In the genomic region with DNA sequence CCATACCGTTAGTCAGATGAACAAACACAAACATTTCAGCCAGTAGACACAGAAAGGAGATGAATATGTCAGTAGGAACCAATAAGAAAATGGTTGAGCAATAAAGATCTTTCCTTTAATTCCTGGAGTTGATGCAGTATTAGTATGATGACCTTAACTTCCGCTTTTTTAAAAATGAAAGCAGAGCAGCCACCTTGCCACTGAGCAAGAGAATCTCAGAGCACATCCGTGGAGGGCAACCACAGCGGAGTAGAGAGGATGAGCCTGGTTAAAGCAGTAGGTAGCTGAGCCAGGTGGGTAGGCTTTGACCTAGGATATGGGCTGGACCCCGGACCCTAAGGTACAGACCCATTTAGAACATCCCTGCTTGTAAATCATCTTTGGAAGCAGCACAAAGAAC, we compare ENCODE assay signal across 34 mouse cellular contexts. TPM values are rescaled to one million over a fixed set of nuclear protein-coding genes. Genes with fewer than 3 reads are reported as not detected.
DNase-seq lines count a peak whose midpoint lies in the region; ATAC-seq and TF ChIP-seq lines count a peak whose summit lies in the region.
"Had no signal": no experiment of that assay in that cellular context is flagged by ENCODE, and none has a peak within 500 bp of the region (broad histone marks: within the 10 kb centered on the region; RNA-seq: fewer than 3 reads in every experiment).

No protein-coding gene starts in this region.

- peak overlapping the region; percentile 1 for H3K4me3 ChIP-seq in bone marrow, adult 2 months (replicated peaks; ENCODE audit: control insufficient read depth, low read depth, low read length)
- H3K4me3 ChIP-seq: embryonic facial prominence, embryonic 13.5 days; erythroblast, embryonic 14.5 days; limb, embryonic 10.5 days; limb, embryonic 15.5 days; lung, embryonic 15.5 days; midbrain, embryonic 10.5 days; midbrain, embryonic 15.5 days; myocyte; neural tube, embryonic 12.5 days; stomach, embryonic 15.5 days had no signal

- H3K27ac ChIP-seq in bone marrow, adult 2 months (ENCODE audit: control insufficient read depth, insufficient read depth, low read depth, low read length, poor library complexity) = no peak overlapping the region
- H3K27ac ChIP-seq: kidney, postnatal 0 days; limb, embryonic 10.5 days; limb, embryonic 15.5 days; liver, embryonic 14.5 days; lung, embryonic 15.5 days; midbrain, embryonic 10.5 days; midbrain, embryonic 15.5 days; neural tube, embryonic 12.5 days; stomach, embryonic 15.5 days had no signal

- peak; percentile 73 for DNase-seq in A20 (ENCODE audit: low read depth, low spot score)
- peak; percentile 24 for DNase-seq in induced T-regulatory cell, adult 2 months (ENCODE audit: low read depth)
- no peak for DNase-seq in left cerebral cortex, adult 8-10 months (ENCODE audit: low spot score in 2 of 2)
- no peak for DNase-seq in testis, postnatal 14 days (ENCODE audit: low spot score)
- no peak for DNase-seq in adrenal gland, adult 2 months
- DNase-seq in cerebellum, postnatal 25 days = no peak
- DNase-seq: adrenal gland, postnatal 36 days; cerebellum, adult 8-10 months; cerebellum, postnatal 36 days; heart, postnatal 14 days; kidney, adult 8-10 months; kidney, postnatal 4 days; layer of hippocampus, postnatal 36 days; lung, postnatal 36 days; right cerebral cortex, postnatal 14 days; thymus, postnatal 14 days had no signal

- no peak for TF ChIP-seq POLR2A in bone marrow, adult 2 months (IDR thresholded peaks at IDR 0.05; ENCODE audit: borderline replicate concordance, control insufficient read depth, low read depth, low read length)

- H3K4me1 ChIP-seq in bone marrow, adult 2 months (ENCODE audit: control insufficient read depth, insufficient read depth, low read length) = no peaks in the 10 kb centered on the region
- H3K4me1 ChIP-seq: embryonic facial prominence, embryonic 13.5 days; limb, embryonic 10.5 days; limb, embryonic 15.5 days; lung, embryonic 15.5 days; midbrain, embryonic 15.5 days; neural tube, embryonic 12.5 days; stomach, embryonic 15.5 days had no signal

- 20% methylated on average over 5 of the region's 5 CpGs for WGBS in bone marrow, adult 2 months

- TF ChIP-seq CTCF in bone marrow, adult 2 months (IDR thresholded peaks at IDR 0.05; ENCODE audit: control insufficient read depth, insufficient read depth, low read length) = no peak

- ATAC-seq in monocyte, adult 5-6 weeks (replicated peaks; ENCODE audit: insufficient number of reproducible peaks, low FRiP score, low TSS enrichment, poor library complexity, severe bottlenecking) = peak; percentile 73; the same call in 1 of the 2 replicates
- ATAC-seq: forebrain, embryonic 16.5 days; hindbrain, embryonic 16.5 days; intestine, embryonic 16.5 days; midbrain, embryonic 15.5 days; Patski had no signal

RNA-seq across cellular contexts. Expression of gene Ago1, which starts 21.4 kb away (rescaled TPM):
- 5.9 and 15.4 TPM in 2 replicates for polyA plus RNA-seq in bone marrow, adult 2 months (2011; ENCODE audit: insufficient read depth, insufficient read length, low replicate concordance, missing spikeins)
- 10.7 to 25.3 TPM (median 18.5 TPM) in 3 replicates for total RNA-seq in monocyte, adult 5-6 weeks (2017)
- 10 to 100 TPM; 48.5 to 57.9 (median 50.4) TPM for total RNA-seq in left cerebral cortex, adult 8-10 months (2022)
- total RNA-seq in adrenal gland, adult 2 months (2021) = 10 to 100 TPM; 28.1 to 36.6 TPM
- polyA plus RNA-seq in adrenal gland, adult 2 months (2012; rRNA removed) = 10.6 and 17.2 TPM in 2 replicates

RNA-seq across cellular contexts. Expression of gene Ago4, which starts 43.5 kb away (rescaled TPM):
- polyA plus RNA-seq in bone marrow, adult 2 months (2011; ENCODE audit: insufficient read depth, insufficient read length, low replicate concordance, missing spikeins) = 1.5 and 3.5 TPM in 2 replicates
- total RNA-seq in monocyte, adult 5-6 weeks (2017) = 3.7 to 8.4 TPM (median 5.7 TPM) in 3 replicates
- 1 to 10 TPM; 7.1 to 8.8 (median 7.7) TPM for total RNA-seq in left cerebral cortex, adult 8-10 months (2022)
- total RNA-seq in adrenal gland, adult 2 months (2021) = 1 to 10 TPM; 4.8 to 5.4 TPM
- 1.0 and 1.2 TPM in 2 replicates for polyA plus RNA-seq in adrenal gland, adult 2 months (2012; rRNA removed)
- polyA plus RNA-seq: erythroblast, embryonic 14.5 days had no signal

Comparison
In these comparisons a context has a peak if more than half of its experiments do, and no peak if none do; other contexts are left out.
1. DNase-seq: peak in A20 (single experiment) and induced T-regulatory cell, adult 2 months (single experiment); none in left cerebral cortex, adult 8-10 months (0 of 2), testis, postnatal 14 days (single experiment), adrenal gland, adult 2 months (single experiment) and cerebellum, postnatal 25 days (0 of 2).